8 mouse cellular contexts compared by ENCODE assay signal in the genomic region with DNA sequence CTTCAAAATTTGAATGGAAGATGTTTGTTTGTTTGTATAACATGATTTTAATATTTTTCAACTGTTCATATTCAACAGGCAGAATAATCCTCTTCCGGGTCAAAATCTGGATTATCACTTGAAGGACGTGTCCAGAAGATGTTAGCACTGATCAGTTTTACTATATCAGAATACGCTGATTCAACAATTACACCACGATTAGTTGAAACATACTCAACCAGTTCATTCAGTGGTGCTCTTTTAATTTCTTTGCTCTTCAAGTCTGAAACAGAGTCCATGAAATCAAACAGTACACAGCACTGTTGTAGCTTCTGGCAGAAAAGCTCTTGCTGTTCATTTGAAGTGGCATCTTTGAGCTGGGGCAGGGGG. TPM values are rescaled to one million over a fixed set of nuclear protein-coding genes. Genes with fewer than 3 reads are reported as not detected.
DNase-seq lines count a peak whose midpoint lies in the region; ATAC-seq and TF ChIP-seq lines count a peak whose summit lies in the region.
"Not testable (repeated sequence)": the region's sequence is repeated elsewhere in the genome, so short reads cannot be mapped to it uniquely, and the experiment has no call there.

No protein-coding gene starts in this region.

- not testable (repeated sequence) for H3ac ChIP-seq in myocyte (ENCODE audit: control insufficient read depth, insufficient read length)

- WGBS in cerebellum, adult 2 months, result 61% methylated on average over 4 of the region's 4 CpGs
- WGBS in forebrain, embryonic 13.5 days, result 61% methylated on average over 4 of the region's 4 CpGs
- WGBS in heart, embryonic 15.5 days, result 67% methylated on average over 4 of the region's 4 CpGs
- WGBS in intestine, embryonic 15.5 days, result 70% methylated on average over 4 of the region's 4 CpGs
- 75% methylated on average over 4 of the region's 4 CpGs for WGBS in limb, embryonic 12.5 days
- WGBS in lung, embryonic 14.5 days, result 57% methylated on average over 4 of the region's 4 CpGs
- WGBS in stomach, postnatal 0 days, result 67% methylated on average over 4 of the region's 4 CpGs

- not testable (repeated sequence) for TF ChIP-seq POLR2A in cerebellum, adult 2 months (IDR thresholded peaks at IDR 0.05; ENCODE audit: borderline replicate concordance, insufficient read depth, low read length); myocyte (IDR thresholded peaks at IDR 0.05; ENCODE audit: insufficient read length, low read depth)

- not testable (repeated sequence) for H3K79me2 ChIP-seq in myocyte (ENCODE audit: control insufficient read depth, insufficient read depth)

- H3K9ac ChIP-seq in forebrain, embryonic 13.5 days, result peak overlapping the region; percentile 74
- H3K9ac ChIP-seq in heart, embryonic 15.5 days, result peak overlapping the region; percentile 71
- H3K9ac ChIP-seq in intestine, embryonic 15.5 days, result peak overlapping the region; percentile 69
- peak overlapping the region; percentile 67 for H3K9ac ChIP-seq in limb, embryonic 12.5 days (replicated peaks)
- H3K9ac ChIP-seq in lung, embryonic 14.5 days, result peak overlapping the region; percentile 63
- peak overlapping the region; percentile 63 for H3K9ac ChIP-seq in stomach, postnatal 0 days (ENCODE audit: low read length)

- H3K36me3 ChIP-seq in forebrain, embryonic 13.5 days (ENCODE audit: poor library complexity, severe bottlenecking); heart, embryonic 15.5 days; intestine, embryonic 15.5 days; limb, embryonic 12.5 days; lung, embryonic 14.5 days (ENCODE audit: insufficient read depth); myocyte (ENCODE audit: control insufficient read depth, insufficient read depth); stomach, postnatal 0 days (ENCODE audit: control insufficient read depth, insufficient read depth, low read length): not testable (repeated sequence)

- H3K9me3 ChIP-seq in forebrain, embryonic 13.5 days (replicated peaks); heart, embryonic 15.5 days (replicated peaks); intestine, embryonic 15.5 days; limb, embryonic 12.5 days; lung, embryonic 14.5 days (ENCODE audit: low read depth, low read length); stomach, postnatal 0 days (ENCODE audit: control insufficient read depth, low read length): not testable (repeated sequence)

- not testable (repeated sequence) for DNase-seq in cerebellum, adult 2 months; lung, embryonic 14.5 days; stomach, postnatal 0 days (ENCODE audit: low spot score)

- H3K27me3 ChIP-seq in cerebellum, adult 2 months (ENCODE audit: control insufficient read depth, insufficient read depth, low read length); forebrain, embryonic 13.5 days; intestine, embryonic 15.5 days (replicated peaks); lung, embryonic 14.5 days (ENCODE audit: insufficient read depth, low read length); stomach, postnatal 0 days (ENCODE audit: control insufficient read depth, insufficient read depth, low read length): not testable (repeated sequence)
- peaks cover 12% of the 10 kb centered on the region; the same call in 1 of the 2 replicates for H3K27me3 ChIP-seq in heart, embryonic 15.5 days
- peaks cover 20% of the 10 kb centered on the region for H3K27me3 ChIP-seq in limb, embryonic 12.5 days
- H3K27me3 ChIP-seq in myocyte (ENCODE audit: control insufficient read depth, insufficient read depth, insufficient read length), result peaks cover 10% of the 10 kb centered on the region

- TF ChIP-seq CTCF in cerebellum, adult 2 months (IDR thresholded peaks at IDR 0.05; ENCODE audit: borderline replicate concordance, insufficient read depth, low read depth, low read length); lung, embryonic 14.5 days (IDR thresholded peaks at IDR 0.05; ENCODE audit: low read depth); stomach, postnatal 0 days (IDR thresholded peaks at IDR 0.05; ENCODE audit: low read depth): not testable (repeated sequence)

- not testable (repeated sequence) for H3K27ac ChIP-seq in cerebellum, adult 2 months (ENCODE audit: insufficient read depth, low read length); forebrain, embryonic 13.5 days; intestine, embryonic 15.5 days; limb, embryonic 12.5 days; lung, embryonic 14.5 days (ENCODE audit: low read depth); stomach, postnatal 0 days (replicated peaks)
- peak overlapping the region; percentile 37; the same call in 1 of the 2 replicates for H3K27ac ChIP-seq in heart, embryonic 15.5 days

- not testable (repeated sequence) for H3K4me1 ChIP-seq in cerebellum, adult 2 months (ENCODE audit: control insufficient read depth, insufficient read depth, low read length); forebrain, embryonic 13.5 days; heart, embryonic 15.5 days (replicated peaks); intestine, embryonic 15.5 days (replicated peaks); limb, embryonic 12.5 days (replicated peaks); lung, embryonic 14.5 days (ENCODE audit: insufficient read depth); stomach, postnatal 0 days (replicated peaks; ENCODE audit: control insufficient read depth, insufficient read depth)

- TF ChIP-seq EP300 in stomach, postnatal 0 days (optimal IDR thresholded peaks at IDR 0.05), result not testable (repeated sequence)

- H3K4me2 ChIP-seq in forebrain, embryonic 13.5 days, result peak overlapping the region; percentile 95
- H3K4me2 ChIP-seq in heart, embryonic 15.5 days, result peak overlapping the region; percentile 97
- H3K4me2 ChIP-seq in intestine, embryonic 15.5 days (replicated peaks), result peak overlapping the region; percentile 98
- peak overlapping the region; percentile 98 for H3K4me2 ChIP-seq in limb, embryonic 12.5 days
- H3K4me2 ChIP-seq in lung, embryonic 14.5 days, result peak overlapping the region; percentile 96
- peak overlapping the region; percentile 15 for H3K4me2 ChIP-seq in myocyte (ENCODE audit: low read depth)
- H3K4me2 ChIP-seq in stomach, postnatal 0 days (replicated peaks; ENCODE audit: low read depth), result peak overlapping the region; percentile 98

- peak overlapping the region; percentile 39 for H3K4me3 ChIP-seq in cerebellum, adult 2 months (replicated peaks; ENCODE audit: insufficient read depth, low read depth, low read length)
- peak overlapping the region; percentile 64 for H3K4me3 ChIP-seq in forebrain, embryonic 13.5 days
- peak overlapping the region; percentile 65 for H3K4me3 ChIP-seq in heart, embryonic 15.5 days
- peak overlapping the region; percentile 57 for H3K4me3 ChIP-seq in intestine, embryonic 15.5 days (replicated peaks)
- peak overlapping the region; percentile 61 for H3K4me3 ChIP-seq in limb, embryonic 12.5 days (replicated peaks)
- peak overlapping the region; percentile 53 for H3K4me3 ChIP-seq in lung, embryonic 14.5 days (ENCODE audit: low read depth, low read length)
- H3K4me3 ChIP-seq in myocyte, result not testable (repeated sequence)
- peak overlapping the region; percentile 52 for H3K4me3 ChIP-seq in stomach, postnatal 0 days (ENCODE audit: low read depth, low read length)

- ATAC-seq in forebrain, embryonic 13.5 days; heart, embryonic 15.5 days (replicated peaks; ENCODE audit: insufficient number of reproducible peaks, insufficient read depth, low FRiP score, low read depth); intestine, embryonic 15.5 days; limb, embryonic 12.5 days (ENCODE audit: insufficient number of reproducible peaks, insufficient read depth, low FRiP score, low TSS enrichment, low read depth); lung, embryonic 14.5 days (ENCODE audit: insufficient read depth); stomach, postnatal 0 days (ENCODE audit: low FRiP score, low TSS enrichment): not testable (repeated sequence)

RNA-seq across cellular contexts. Expression of gene Psme4, which starts 17.1 kb away (rescaled TPM):
- polyA plus RNA-seq in cerebellum, adult 2 months (2012; rRNA removed), result 29.5 and 30.5 TPM in 2 replicates
- polyA plus RNA-seq in forebrain, embryonic 13.5 days (2015; fragmentation: Nextera tagmentation; extraction: Ambion mirVana), result 23.7 and 27.2 TPM in 2 replicates
- polyA plus RNA-seq in heart, embryonic 15.5 days (2015; fragmentation: Nextera tagmentation; extraction: Ambion mirVana), result 10.1 and 11.5 TPM in 2 replicates
- polyA plus RNA-seq in intestine, embryonic 15.5 days (2015; fragmentation: Nextera tagmentation; extraction: Ambion mirVana), result 16.4 and 17.5 TPM in 2 replicates
- polyA plus RNA-seq in limb, embryonic 12.5 days (2016; fragmentation: Nextera tagmentation; extraction: Ambion mirVana), result 31.2 and 33.1 TPM in 2 replicates
- polyA plus RNA-seq in lung, embryonic 14.5 days (2014; fragmentation: Nextera tagmentation; extraction: Ambion mirVana), result 30.5 and 33.1 TPM in 2 replicates
- polyA plus RNA-seq in myocyte (2012; fragmentation: generic; extraction: Trizol), result 15.9 TPM
- polyA plus RNA-seq in stomach, postnatal 0 days (2015; fragmentation: Nextera tagmentation; extraction: Ambion mirVana), result 9.9 and 10.7 TPM in 2 replicates

Comparison
In these comparisons a context has a peak if more than half of its experiments do, and no peak if none do; other contexts are left out.
1. H3K4me2 ChIP-seq: peak in every context shown above with its lines; median percentile 98 in intestine, embryonic 15.5 days; 98 in limb, embryonic 12.5 days; 98 in stomach, postnatal 0 days; 97 in heart, embryonic 15.5 days; 96 in lung, embryonic 14.5 days; 95 in forebrain, embryonic 13.5 days; 15 in myocyte.